Mouse (Mus musculus) yolk sac, embryonic 10.5 days (tissue): Measurements from ENCODE around the gene Lax1.

Experiments
- DNase-seq: peaks from one replicate; pipeline ENCODE4 v3.0.0-alpha.2; 2017; ENCODE audit warnings: low spot score

Lax1 gene

GRCm38 (mm10) chr1:133632168-133632567 lies 57.7 kb downstream of the Lax1 start:
- DNase-seq = no peak
